ENCODE assay signal across 8 mouse cellular contexts in genomic region chr3:138645320-138645719, GRCm38 (mm10).
DNase-seq lines count a peak whose midpoint lies in the region; ATAC-seq lines count a peak whose summit lies in the region.

No protein-coding gene starts in this region.

- intact Hi-C loops in heart, postnatal 10 days (cut with DNase I): loop anchor here (10.0 kb wide), 1 partner anchor 549 kb away; no protein-coding TSS in a partner anchor

- peaks cover 11% of the 10 kb centered on the region; the same call in 1 of the 2 replicates for H3K9me3 ChIP-seq in forebrain, embryonic 10.5 days
- no peaks in the 10 kb centered on the region; the same call in 1 of the 2 replicates for H3K9me3 ChIP-seq in midbrain, embryonic 10.5 days (replicated peaks)
- no peaks in the 10 kb centered on the region; the same call in 1 of the 2 replicates for H3K9me3 ChIP-seq in stomach, embryonic 14.5 days (ENCODE audit: control insufficient read depth, low read depth, low read length)

- ATAC-seq in stomach, embryonic 14.5 days (ENCODE audit: insufficient number of reproducible peaks, insufficient read depth, low FRiP score, low read depth): no peak

- peak; percentile 90 for DNase-seq in Muller cell, postnatal 12 days (ENCODE audit: inconsistent ontology term)
- DNase-seq in adrenal gland, postnatal 14 days: peak; percentile 76
- peak; percentile 32 for DNase-seq in forebrain, embryonic 10.5 days (ENCODE audit: extremely low spot score, low spot score)
- peak; percentile 52 to 60 for DNase-seq in heart, postnatal 10 days
- peak; percentile 47 for DNase-seq in left cerebral cortex, adult 11 months (ENCODE audit: low spot score)
- DNase-seq in midbrain, embryonic 10.5 days (ENCODE audit: low spot score): peak; percentile 39
- DNase-seq in B cell, adult 2 months: no peak

- H3K4me2 ChIP-seq in stomach, embryonic 14.5 days (replicated peaks; ENCODE audit: low read depth, low read length): no peak overlapping the region

- 16% methylated on average over 3 of the region's 3 CpGs for WGBS in forebrain, embryonic 10.5 days
- WGBS in midbrain, embryonic 10.5 days: 19% methylated on average over 3 of the region's 3 CpGs
- 18% methylated on average over 3 of the region's 3 CpGs for WGBS in stomach, embryonic 14.5 days

- no peaks in the 10 kb centered on the region for H3K36me3 ChIP-seq in forebrain, embryonic 10.5 days (replicated peaks)
- no peaks in the 10 kb centered on the region for H3K36me3 ChIP-seq in midbrain, embryonic 10.5 days
- H3K36me3 ChIP-seq in stomach, embryonic 14.5 days (ENCODE audit: control insufficient read depth, insufficient read depth, low read length): no peaks in the 10 kb centered on the region

- no peak overlapping the region for H3K4me3 ChIP-seq in forebrain, embryonic 10.5 days
- H3K4me3 ChIP-seq in midbrain, embryonic 10.5 days: no peak overlapping the region
- H3K4me3 ChIP-seq in stomach, embryonic 14.5 days (ENCODE audit: low read depth, low read length): no peak overlapping the region

- H3K27me3 ChIP-seq in forebrain, embryonic 10.5 days (ENCODE audit: poor library complexity, severe bottlenecking): peaks cover 13% of the 10 kb centered on the region
- H3K27me3 ChIP-seq in midbrain, embryonic 10.5 days (ENCODE audit: low read depth, poor library complexity, severe bottlenecking): 0 out of 2 replicates have a peak, but pooled peaks cover 5% of the 10 kb centered on the region
- no peaks in the 10 kb centered on the region for H3K27me3 ChIP-seq in stomach, embryonic 14.5 days (ENCODE audit: control insufficient read depth, insufficient read depth, low read length)

- peaks cover 33% of the 10 kb centered on the region for H3K4me1 ChIP-seq in forebrain, embryonic 10.5 days
- H3K4me1 ChIP-seq in midbrain, embryonic 10.5 days: peaks cover 22% of the 10 kb centered on the region
- peaks cover 3% of the 10 kb centered on the region; the same call in 1 of the 2 replicates for H3K4me1 ChIP-seq in stomach, embryonic 14.5 days (ENCODE audit: control insufficient read depth, insufficient read depth, low read length)

- no peak overlapping the region for H3K9ac ChIP-seq in stomach, embryonic 14.5 days (replicated peaks; ENCODE audit: low read depth, low read length)

- peak overlapping the region; percentile 79 for H3K27ac ChIP-seq in forebrain, embryonic 10.5 days
- H3K27ac ChIP-seq in midbrain, embryonic 10.5 days (replicated peaks): peak overlapping the region; percentile 81
- H3K27ac ChIP-seq in stomach, embryonic 14.5 days (ENCODE audit: low read length): peak overlapping the region; percentile 30; the same call in 1 of the 2 replicates

Comparison
In these comparisons a context has a peak if more than half of its experiments do, and no peak if none do; other contexts are left out.
1. DNase-seq: peak in Muller cell, postnatal 12 days (single experiment), adrenal gland, postnatal 14 days (single experiment), forebrain, embryonic 10.5 days (single experiment), heart, postnatal 10 days (2 of 2), left cerebral cortex, adult 11 months (single experiment) and midbrain, embryonic 10.5 days (single experiment); none in B cell, adult 2 months (0 of 2).
2. H3K27ac ChIP-seq: peak in every context shown above with its lines; median percentile 81 in midbrain, embryonic 10.5 days; 79 in forebrain, embryonic 10.5 days; 30 in stomach, embryonic 14.5 days.